Mouse (Mus musculus) left cerebral cortex, postnatal 10 days (tissue): ENCODE measurements around the gene Rfx5. TPM values are rescaled to one million over a fixed set of nuclear protein-coding genes. Genes with fewer than 3 reads are reported as not detected.
"Not testable (repeated sequence)": the region's sequence is repeated elsewhere in the genome, so short reads cannot be mapped to it uniquely, and the experiment has no call there.

ENCODE experiments used
- DNase-seq, 2 experiments: peaks; one replicate each; pipeline ENCODE4 v3.0.0; 2021 to 2022; ENCODE audit warnings: low spot score in 2 of 2, mixed read lengths in 1 of 2; ENCODE audit errors: extremely low spot score in 1 of 2
- intact Hi-C: fragments of 180-260 bp; cut with DNase I; formaldehyde crosslinking; loops from one replicate; pipeline ENCODE4 v1.15.1; 2025
- total RNA-seq, 2 experiments: library from RNA; stranded (reverse); gene quantifications; 2 replicates each; pipeline ENCODE4 v1.2.3; 2021

Gene Rfx5
- total RNA-seq, 2 experiments from 2014 or later, result 26.8 to 27.5 TPM

DNA sequence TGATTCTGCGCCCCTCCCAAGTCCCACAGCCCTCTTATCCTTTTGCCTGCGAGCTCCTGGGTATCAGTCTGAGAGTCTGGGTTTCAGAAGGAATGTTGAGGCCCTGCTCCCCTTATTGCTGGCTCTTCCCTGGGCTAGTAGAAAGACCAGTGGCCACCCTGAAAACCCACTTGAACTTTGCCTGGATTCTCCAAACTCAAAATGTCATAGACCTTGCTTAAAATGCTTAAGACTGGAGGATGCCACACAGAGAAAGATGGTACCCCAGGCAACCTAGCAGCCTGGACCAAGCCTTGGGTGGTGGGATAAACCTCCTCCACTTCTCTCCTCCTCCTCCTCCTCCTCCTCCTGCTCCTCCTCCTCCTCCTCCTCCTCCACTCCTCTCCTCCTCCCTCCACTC is 20.3 kb upstream of the Rfx5 start:
- DNase-seq, intact Hi-C loops: not testable (repeated sequence)

DNA sequence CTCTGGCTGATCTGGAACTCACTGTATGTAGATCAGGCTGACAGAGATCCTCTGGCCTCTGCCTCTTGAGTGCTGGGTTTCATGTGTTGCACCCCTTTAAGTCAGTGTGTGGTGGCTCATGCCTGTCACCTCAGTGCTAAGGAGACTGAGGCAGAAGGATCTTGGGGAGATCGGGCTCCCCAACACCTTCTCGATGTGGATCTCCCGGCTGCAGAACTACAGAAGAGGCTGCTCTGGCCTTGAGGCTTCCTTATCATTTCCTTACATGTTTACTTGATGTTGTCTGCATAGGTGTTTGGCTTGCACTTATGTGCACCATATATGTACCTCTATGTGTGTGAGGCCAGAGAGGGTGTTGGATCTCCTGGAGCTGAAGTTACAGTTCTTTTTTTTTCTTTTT is 19.3 kb upstream of the Rfx5 start:
- intact Hi-C loops, DNase-seq: not testable (repeated sequence)

DNA sequence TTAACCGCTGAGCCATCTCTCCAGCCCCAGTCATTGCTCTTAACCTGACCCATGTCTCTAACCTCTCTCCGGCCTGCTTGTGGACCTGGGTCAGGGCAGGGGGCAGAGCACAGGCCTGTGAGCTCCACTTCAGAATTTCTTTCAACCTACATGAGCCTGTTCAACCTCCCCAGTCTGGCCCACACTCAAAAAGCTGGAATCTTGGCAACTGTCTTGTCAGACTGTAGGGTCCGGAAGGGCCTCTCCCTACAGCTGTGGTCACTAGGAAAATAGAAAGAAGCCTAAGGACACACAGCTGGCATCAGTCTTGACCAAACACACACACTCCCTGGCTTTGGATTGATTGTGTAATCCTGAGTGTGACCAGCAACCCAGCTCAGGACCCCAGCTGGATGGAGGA is 18.5 kb upstream of the Rfx5 start:
- peak in 1 of 2 experiments; percentile 51 for DNase-seq
- intact Hi-C loops, result not testable (repeated sequence)

DNA sequence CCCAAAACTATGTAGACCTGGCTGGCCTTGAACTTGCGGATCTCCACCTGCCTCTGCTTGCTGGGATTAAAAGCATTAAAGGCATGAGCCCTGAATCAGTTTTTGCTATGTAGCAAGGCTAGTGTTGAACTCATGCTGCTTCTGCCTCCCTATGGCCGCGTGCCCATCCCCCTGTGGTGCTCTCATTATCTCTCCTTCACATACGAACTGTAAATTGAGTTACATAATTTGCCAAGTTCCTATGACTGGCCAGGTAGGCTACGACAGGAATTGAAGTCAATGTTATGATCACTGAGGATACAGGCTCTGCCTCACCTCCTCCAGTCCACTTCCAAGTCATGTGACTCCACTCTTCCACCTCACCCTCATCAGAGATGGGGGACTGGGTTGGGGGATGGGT is 17.7 kb upstream of the Rfx5 start:
- intact Hi-C loops, DNase-seq: not testable (repeated sequence)

DNA sequence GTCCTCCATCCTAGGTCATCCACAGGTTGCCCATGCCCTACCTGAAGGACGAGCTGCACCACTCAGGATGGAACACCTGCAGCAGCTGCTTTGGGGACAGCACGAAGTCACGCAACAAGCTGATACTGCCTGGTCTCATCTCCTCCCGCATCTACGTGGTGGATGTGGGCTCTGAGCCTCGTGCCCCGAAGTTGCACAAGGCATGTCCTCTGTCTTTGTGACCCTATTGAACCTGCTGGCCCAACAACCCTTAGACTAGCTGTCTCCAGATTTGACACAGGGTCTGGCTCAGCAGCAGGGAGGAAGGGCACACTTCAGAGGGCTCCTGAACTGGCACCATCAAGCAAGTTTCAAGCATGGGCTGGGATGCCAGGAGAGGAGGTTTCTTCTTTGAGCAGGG is 16.7 kb upstream of the Rfx5 start:
- DNase-seq, intact Hi-C loops: not testable (repeated sequence)

DNA sequence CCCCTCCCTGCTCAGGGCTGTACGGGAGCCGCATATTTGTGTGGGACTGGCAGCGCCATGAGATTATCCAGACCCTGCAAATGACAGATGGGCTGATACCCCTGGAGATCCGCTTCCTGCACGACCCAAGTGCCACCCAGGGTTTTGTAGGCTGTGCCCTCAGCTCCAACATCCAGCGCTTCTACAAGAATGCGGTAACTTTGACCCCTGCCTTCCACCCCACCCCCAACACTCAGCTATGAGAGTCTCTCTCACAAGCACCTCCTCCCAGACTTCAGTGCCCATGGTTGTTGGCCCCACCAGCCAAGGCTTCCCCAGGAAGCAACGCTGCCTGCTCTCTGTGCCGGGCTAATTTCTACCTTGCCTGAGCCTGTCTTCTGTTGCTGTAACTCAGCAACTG is 13.8 kb upstream of the Rfx5 start:
- intact Hi-C loops, DNase-seq: not testable (repeated sequence)

DNA sequence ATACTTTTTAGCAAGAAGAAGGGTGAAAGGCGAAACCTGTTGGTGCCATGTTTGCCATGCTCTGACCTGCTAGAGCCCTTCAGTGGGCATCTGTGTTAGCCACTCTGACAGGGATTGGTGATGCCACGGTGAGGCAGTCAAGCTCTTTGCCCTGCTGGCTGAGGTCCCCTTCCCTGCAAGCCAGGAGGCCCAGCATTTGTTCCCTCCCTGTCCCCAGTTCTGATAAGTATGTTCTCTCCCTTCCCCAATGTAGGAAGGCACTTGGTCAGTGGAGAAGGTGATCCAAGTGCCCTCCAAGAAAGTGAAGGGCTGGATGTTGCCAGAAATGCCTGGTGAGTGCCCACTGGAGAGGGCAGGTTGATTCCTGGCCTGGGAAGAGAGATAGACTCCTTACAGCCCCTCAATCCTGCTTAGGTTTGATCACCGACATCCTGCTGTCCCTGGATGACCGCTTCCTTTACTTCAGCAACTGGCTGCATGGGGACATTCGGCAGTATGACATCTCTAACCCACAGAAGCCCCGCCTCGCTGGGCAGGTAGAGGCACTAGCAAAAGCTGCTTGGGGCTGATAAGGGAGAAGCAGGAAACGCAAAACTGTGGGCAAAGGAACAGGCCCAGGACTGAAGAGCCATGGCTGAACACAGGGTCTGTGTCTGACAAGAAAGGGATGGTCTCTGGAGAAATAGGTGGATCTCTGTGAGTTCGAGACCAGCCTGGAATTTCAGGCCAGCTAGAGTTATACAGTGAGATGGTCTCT is 11.5 kb upstream of the Rfx5 start:
- intact Hi-C loops, DNase-seq: not testable (repeated sequence)

DNA sequence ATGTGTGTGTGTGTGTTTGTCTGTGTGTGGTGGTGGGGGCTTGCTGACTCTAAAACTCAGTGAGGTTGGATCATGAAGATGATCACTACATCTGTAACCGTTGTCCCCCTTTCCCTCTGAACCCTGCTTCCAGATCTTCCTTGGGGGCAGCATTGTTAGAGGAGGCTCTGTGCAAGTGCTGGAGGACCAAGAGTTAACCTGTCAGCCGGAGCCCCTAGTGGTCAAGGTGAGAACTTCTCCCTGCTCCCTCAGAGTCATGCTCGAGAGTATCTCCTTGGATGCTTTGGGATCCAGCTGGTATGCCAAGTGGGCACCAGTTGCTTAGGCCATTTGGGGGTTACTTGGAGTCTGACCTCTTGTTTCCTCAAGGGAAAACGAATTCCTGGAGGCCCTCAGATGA is 10.2 kb upstream of the Rfx5 start:
- intact Hi-C loops, DNase-seq: not testable (repeated sequence)

DNA sequence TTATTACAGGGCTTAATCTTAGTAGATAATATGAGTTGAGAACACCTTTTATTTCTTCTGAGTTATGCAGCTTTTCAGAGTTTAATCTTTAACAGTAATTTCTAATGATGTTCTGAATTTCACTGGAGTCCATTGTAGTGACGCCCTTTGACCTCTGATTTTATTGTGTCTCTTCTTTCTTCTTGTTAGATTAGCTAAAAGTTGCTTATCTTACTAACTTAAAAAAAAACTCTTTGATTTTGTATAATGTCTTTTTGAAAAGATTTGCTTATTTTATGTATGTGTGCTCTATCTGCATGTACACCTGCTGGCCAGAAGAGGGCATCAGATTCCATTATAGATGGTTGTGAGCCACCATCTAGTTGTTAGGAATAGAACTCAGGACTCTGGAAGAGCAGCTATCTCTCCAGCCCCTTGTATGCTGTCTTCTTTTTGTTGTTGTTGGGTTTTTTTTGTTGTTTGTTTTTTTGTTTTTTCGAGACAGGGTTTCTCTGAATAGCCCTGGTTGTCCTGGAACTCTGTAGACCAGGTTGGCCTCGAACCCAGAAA is 5.7 kb upstream of the Rfx5 start:
- intact Hi-C loops, result no loop called here
- no peak for DNase-seq

DNA sequence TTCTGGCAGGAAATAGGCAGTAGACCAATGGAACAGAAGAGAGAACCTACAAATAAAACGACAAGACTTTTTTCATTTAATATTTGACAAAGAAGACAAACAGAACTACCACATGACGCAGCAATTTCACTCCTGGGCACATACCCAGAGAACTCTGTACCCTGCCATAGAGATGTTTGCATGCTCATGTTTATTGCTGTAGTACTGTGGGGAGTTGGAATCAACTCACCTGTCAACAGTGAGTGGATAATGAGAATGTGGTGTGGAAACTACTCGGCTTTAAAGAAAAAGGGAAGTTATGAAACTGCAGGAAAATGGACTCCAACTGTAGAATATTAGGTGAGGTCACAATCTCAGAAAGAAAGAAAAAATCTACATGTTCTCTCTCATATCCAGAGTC is 4.2 kb upstream of the Rfx5 start:
- no peak for DNase-seq
- intact Hi-C loops, result loop anchor here (5.0 kb wide), 1 partner anchor 48 kb away; no protein-coding TSS in a partner anchor

DNA sequence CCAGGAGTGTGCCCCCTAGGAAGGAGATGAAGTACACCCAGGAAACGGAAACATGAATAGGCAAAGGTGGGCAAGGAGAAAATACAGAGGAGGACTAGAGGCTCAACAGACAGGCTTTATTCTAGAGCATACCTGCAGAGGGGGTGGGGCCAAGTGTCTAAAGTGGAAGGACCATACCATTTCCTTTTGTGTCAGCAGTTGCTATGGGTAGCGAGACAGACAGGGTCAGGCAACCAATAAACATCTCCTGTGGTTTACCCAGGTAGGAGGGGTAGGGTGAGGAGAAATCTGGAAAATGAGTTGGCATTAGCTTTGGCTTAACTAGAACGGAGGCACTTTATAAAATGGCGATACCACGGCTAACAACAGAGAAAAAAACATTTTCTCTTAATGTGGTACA is 1.1 kb upstream of the Rfx5 start:
- intact Hi-C loops, result loop anchor here (5.0 kb wide), 1 partner anchor 44 kb away; no protein-coding TSS in a partner anchor
- peak in 1 of 2 experiments; percentile 36 for DNase-seq

DNA sequence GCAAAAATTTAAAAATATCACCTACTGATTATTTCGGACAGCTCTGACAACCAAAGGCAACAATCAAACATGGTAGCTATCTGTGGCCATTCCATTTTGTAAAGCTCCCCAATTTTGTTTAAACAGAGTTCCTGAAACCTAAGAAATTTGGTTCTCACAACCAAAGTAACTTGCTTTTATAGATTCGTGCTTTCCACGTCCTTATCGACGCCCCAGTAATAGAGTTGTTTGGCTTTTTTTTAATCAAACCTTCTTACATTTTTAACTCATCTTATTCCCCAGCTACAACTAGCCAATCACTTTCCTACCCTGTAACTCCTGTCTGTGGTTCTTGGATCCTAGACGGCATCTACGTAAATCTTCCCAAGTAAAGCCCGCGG is 501 bp upstream of the Rfx5 start:
- intact Hi-C loops, result loop anchor here (5.0 kb wide), 1 partner anchor 44 kb away; no protein-coding TSS in a partner anchor
- DNase-seq, result no peak

DNA sequence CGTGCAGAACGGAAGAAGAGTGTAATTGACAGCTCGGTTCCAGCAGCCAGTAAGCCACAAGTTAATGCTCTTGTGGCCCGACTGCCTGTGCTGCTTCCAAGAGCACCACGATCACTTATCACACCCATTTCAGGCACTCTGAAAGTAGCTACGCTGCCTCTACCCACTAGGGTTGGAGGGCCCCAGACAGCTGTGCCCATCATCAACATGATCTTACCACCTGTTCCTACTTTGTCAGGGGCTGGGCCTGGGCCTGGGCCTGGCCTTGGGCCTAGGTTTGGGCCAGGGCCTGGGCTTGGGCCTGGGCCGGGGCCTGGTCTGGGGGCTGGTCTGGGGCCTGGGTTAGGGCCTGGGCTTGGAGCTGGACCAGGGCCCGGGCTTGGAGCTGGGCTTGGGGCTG is 4.4 kb downstream of the Rfx5 start:
- intact Hi-C loops, result no loop called here
- no peak for DNase-seq

DNA sequence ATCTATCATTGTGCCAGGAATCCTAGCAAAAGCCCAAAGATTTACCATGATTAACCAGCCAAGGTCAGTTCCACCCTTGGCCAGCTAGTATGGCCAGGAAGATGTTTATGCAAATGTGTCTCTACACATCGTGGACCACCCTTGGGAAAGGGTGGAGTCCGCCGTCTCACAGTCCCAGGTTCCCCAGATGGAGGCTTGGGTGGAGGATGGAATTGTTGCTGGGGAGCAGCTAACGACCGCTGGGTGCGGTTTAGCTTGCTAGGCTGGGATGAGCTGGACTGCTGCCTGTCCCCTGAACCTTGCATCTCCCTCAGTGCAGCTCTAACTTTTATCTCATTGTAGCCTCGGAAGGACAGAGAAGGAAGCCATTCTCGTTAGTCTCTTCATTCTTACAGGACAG is 6.0 kb downstream of the Rfx5 start:
- intact Hi-C loops, result no loop called here
- no peak for DNase-seq

DNA sequence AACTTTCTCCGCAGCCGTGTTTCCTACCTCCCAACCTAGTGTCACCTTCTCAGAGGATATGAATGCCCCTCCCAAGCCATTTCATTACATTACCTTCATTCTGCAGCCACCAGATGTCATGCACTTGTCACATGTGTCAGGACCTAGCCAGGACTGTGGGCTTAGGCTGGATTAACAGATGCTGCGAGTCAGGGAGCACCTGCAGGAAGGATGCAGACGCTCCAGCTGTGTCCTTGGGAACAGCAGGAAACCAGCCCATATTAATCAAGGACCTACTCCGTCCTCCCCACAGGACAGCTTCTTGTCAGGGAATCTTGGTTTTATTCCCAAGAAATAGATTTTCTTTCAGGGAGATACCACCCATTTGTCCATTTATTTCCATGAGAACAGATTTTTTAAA is 6.4 kb downstream of the Rfx5 start:
- intact Hi-C loops, result no loop called here
- no peak for DNase-seq

DNA sequence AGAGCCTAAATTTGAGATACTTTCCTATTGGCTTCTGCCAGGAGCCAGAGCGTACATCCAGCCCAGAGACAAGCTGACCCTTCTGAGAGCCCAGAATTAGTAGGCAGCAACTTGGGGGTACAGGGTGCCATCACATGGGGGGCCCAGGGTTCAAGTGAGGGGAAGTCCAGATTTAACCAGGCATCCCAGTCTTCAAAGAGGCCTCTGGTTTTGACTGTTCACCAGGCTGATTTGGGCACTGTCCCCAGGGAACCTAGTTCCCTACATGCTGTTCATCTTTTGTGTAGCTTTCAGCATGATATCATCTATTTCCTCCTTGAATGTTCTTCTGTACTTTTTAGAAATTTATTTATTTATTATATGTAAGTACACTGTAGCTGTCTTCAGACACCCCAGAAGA is 11.1 kb downstream of the Rfx5 start:
- intact Hi-C loops, result no loop called here

DNA sequence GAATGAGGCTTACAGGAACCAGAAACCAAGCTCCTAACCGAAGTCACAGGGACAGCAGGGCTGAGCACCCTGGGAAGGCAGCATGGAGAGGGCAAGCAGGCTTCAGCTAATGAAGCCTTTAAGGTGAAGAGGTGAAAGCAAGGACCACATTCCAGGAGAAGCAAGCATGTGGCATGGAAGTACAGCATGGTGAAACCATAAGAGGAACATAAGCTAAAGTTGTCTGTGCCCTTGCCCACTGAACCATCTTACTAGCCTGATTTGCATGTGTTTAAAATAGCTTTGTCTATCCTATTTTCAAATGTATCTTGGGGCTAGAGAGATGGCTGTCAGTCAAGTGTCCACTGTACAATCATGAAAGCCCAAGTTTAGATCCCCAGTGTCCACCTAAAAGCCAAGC is 12.0 kb downstream of the Rfx5 start:
- intact Hi-C loops, result no loop called here
- no peak for DNase-seq

More for the DNA sequence above, 11.1 kb downstream of the Rfx5 start:
- no peak for DNase-seq

DNA sequence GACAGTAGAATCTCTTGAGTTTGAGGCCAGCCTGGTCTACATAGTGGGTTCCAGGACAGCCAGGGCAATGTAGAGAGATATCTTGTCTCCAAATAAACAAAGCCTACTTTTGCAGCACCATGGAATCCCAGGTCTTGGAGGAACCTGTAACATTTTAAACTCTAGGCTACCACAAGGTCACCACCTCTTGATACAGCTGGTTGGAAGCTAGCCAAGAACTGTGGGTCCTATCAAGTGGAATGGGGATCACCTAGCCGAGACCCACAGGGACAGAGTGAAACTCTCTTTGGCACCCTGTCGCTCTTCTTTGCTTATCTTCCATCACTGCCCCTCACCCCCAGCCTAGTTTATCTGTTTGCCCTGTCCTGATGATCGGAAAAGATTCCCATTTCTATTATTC is 18.7 kb downstream of the Rfx5 start:
- intact Hi-C loops, result no loop called here
- no peak for DNase-seq

DNA sequence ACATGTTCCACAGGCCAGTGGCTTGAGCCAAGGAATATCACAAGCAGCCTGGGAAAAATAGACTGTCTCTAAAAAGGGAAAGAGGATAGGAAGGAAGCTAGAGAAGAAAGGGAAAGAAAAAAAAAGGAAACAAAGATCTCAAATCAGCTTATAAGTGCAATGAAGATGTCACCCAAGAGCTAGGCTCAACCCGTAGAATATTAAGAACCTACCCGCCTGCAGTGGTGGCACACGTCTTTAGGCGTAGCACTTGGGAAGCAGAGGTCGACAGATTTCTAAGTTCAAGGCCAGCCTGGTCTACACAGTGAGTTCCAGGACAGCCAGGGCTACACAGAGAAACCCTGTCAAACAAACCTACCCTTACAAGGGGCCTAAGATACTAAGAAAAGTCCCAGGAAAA is 19.7 kb downstream of the Rfx5 start:
- intact Hi-C loops, result no loop called here
- DNase-seq, result no peak

DNA sequence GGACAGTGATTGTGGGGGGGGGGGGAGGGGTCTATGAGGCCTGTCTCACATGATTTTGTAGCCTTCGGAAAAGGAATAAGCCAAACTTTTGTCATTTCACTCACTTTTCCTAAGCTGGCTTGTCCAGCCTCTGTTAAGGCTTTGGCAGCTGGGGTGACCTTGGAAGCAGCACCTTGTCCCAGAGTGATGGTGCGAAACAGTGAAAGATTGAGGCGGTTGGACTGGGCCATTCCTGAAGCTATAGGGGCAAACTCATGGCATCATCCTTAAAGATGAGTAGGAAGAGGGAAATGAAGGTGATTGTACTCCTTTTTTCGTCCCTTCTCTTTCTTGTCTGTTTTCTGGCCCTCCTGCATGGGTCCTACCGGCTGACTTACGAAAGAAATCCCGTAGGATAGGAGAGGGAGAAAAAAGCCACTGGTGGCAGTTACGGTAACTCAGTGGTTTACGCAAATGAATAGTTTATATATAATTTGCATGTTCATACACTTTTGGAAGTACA is 20.2 kb downstream of the Rfx5 start:
- DNase-seq, result no peak
- intact Hi-C loops, result no loop called here
